Mouse (Mus musculus) layer of hippocampus, postnatal 36 days (tissue): ENCODE results near the gene Rfx4. TPM values are rescaled to one million over a fixed set of nuclear protein-coding genes. Genes with fewer than 3 reads are reported as not detected.

Experiments used
- DNase-seq, 2 experiments: peaks; one replicate each; pipeline ENCODE4 v3.0.0; 2022
- total RNA-seq, 2 experiments: library from RNA; stranded (reverse); gene quantifications; 2 replicates each; pipeline ENCODE4 v1.2.3; 2021

The Rfx4 gene
- total RNA-seq, 2 experiments from 2014 or later = 11.1 to 11.2 TPM

- DNase-seq = no peak
Observed at GRCm38 (mm10) chr10:84758483-84759431, 2.9 kb downstream of the Rfx4 start.

GRCm38 (mm10) chr10:84759511-84760117 lies 3.8 kb downstream of the Rfx4 start:
- DNase-seq = no peak

DNA sequence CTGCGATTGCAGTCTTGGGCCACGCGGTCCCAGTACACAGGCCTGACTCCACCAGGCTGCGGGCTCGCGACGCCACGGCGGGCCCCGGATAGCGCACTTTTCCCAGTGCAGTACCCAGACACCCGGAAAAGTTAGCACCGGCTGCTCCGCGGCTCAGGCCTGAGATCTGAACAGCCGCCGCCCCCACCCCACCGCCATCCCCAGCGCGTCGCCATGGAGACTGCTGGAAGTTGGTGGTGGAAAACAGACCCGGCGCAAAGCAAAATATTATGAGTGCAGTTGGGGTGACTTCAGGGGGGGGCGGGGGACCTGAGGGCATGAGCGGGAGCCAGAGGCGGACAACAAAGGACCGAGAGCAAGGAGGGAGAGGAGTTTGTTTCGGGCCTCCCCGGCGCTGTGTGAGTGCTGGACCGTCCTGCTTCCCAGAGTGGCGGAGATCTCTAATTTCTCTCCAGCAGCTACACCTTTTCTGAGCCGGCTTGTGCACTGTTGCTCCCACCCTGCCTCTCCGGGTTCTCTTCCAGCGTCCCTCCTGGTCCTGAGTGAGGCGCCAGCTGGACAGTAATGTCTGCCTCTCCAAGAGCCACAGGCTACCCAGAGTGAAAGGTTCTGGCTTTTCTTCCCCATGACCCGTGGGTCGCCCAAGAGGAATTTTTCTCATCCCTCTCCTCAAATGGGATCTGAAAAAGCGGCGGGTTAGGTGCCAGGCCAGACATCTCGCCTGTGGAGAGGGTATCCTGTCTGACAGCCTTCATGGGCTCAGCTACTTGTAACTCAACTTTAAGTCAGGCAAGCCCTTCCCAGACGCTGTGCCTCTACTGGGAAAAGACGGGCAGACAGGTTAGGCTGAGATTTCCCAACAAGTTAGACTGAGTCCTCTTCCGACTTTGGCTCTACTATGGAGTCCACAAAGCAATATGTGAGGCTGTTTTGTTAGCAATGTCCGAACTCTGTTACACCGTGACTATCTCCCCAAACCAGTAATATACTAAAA lies 4.6 kb downstream of the Rfx4 start:
- no peak for DNase-seq

GRCm38 (mm10) chr10:84768766-84769165 lies 12.9 kb downstream of the Rfx4 start:
- DNase-seq = no peak

- DNase-seq = no peak
Observed at GRCm38 (mm10) chr10:84772380-84773130, 16.7 kb downstream of the Rfx4 start.

DNA sequence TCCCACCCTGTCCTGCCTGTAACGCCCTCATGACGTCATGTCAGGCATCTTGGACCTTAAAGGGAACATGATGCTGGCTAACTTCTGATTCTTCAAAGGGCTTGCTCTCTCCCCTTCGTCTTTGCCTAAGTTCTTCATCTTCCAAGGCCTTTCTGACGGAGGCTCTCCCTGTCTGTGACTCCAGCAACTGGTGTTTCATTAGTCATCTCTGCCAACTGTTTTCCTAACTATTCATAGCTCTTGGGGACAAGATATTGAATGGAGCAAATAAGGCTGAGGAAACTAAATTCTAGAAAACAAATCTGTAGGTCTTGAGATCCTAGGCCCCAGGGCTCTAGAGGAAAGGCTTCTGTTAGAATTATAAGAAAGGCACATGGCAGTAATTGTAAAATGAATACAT lies 18.0 kb downstream of the Rfx4 start:
- DNase-seq = no peak

DNA sequence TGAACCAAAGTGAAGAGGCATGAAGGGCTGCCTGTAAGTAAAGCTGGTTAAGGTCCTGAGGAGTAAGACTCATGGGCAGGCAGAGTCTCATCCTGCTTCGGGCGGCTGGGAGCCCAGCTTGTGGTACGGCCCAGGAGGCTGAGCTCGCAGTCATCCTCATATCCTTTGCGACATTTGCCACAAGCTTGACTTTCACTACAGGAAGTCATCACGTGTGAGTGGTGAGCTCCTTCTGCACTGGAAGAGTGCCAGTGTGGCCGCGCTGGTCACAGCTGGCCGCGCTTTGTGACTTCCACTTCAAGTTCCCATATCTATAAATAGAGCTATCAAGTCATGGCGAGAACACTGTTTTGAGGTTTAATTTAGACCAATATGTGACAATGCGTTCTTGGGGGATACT lies 18.7 kb downstream of the Rfx4 start:
- DNase-seq = no peak

GRCm38 (mm10) chr10:84777109-84777508 lies 21.2 kb downstream of the Rfx4 start:
- DNase-seq = no peak

GRCm38 (mm10) chr10:84777974-84778373 lies 22.1 kb downstream of the Rfx4 start:
- no peak for DNase-seq

DNA sequence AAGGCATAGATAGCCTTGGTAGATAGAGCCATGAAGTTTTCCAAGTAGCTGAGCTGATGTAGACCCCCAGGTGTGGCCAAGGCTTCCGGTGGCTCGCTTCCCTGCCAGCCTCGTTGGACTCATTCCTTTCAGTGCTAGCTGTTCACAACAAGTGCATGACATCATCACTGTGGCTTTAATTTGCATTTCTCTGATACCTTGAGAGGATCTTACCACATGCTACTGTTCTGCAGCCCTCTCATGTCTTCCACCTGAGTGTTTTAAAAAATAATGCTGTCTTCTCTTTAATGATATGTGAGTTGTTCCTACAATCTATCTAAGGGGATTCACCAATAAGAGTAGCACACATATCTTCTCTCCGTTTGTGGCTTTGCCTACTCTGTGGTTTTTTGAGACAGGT lies 25.0 kb downstream of the Rfx4 start:
- DNase-seq = no peak

GRCm38 (mm10) chr10:84785339-84785738 lies 29.5 kb downstream of the Rfx4 start:
- no peak for DNase-seq

DNA sequence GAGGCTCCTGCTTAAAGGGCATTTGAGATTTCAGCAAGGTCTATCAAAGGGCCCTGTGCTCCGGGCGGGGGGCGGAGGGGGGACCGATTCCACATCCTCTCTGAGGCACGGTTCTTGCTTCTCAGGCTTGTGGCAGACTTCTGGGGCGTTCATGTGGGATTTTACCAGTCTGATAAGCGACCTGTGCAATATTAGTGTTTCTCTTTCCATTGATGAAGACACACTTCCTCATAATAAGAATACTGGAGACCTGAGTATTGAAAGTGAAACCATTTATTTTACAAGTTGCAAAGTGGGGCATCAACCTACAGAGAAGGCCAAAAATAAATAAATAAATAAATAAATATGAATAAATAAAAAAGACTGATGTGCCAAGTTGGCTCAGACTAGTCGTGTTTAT lies 34.5 kb downstream of the Rfx4 start:
- DNase-seq = no peak

DNA sequence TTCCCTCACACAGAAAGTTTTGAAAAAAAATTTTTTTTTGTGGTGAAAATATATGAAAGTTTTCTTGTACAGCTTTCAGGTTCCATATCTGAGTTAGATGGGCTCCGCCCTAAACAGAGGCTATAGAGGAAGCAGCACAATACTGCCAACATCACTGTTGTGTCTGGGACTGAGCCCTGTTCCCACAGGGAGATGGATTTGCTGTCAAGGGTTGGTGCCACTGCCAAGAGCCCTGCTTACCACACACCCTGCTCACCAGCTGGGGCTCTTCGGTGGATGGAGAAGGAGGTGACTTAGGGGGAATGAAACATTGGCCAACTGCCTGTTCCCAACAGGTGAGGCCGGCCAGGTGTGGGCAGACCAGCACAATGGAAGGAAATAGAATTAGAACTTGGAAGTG lies 35.3 kb downstream of the Rfx4 start:
- no peak for DNase-seq

DNA sequence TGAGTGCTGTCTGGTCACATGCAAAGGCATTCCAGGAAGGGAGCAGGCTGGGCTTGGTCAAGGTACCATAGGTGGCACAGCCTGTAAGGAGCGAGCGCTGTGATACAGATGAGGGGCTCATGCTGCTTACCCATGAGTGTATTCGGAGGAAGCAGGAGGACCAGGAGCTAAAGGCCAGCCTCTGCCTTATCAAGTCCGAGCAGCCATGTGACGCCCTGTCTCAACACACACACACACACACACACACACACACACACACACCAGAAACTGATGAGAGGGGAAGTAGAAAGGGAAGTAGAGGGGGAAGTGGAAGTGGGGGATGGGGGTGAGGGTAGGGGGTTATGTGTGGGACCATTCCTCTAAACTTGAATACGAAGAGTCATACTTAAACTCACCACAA lies 45.7 kb downstream of the Rfx4 start:
- DNase-seq = no peak

- peak; percentile 30 to 50 for DNase-seq
Observed at GRCm38 (mm10) chr10:84803216-84803844, 47.5 kb downstream of the Rfx4 start.

DNA sequence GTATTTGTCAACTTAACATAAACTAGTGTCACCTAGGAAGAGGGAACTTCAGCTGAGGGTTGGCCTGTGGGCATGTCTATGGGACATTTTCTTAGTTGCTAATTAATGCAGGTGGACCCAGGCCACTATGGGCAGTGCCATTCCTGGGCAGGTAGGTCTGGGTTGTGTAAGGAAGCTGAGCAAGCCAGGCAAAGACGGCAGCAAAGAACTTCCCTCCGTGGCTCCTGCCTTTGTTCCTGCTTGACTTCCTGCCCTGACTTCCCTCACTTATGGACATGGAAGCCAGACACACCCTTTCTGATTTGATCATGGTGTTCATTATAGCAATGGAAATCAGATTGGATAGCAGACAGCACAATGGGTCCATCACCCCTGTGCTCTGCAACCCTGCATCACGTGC lies 49.7 kb downstream of the Rfx4 start:
- DNase-seq = no peak

- no peak for DNase-seq
Observed at GRCm38 (mm10) chr10:84807206-84807605, 51.3 kb downstream of the Rfx4 start.

GRCm38 (mm10) chr10:84810030-84810849 lies 54.4 kb downstream of the Rfx4 start:
- DNase-seq = peak in 1 of 2 experiments; percentile 15

DNA sequence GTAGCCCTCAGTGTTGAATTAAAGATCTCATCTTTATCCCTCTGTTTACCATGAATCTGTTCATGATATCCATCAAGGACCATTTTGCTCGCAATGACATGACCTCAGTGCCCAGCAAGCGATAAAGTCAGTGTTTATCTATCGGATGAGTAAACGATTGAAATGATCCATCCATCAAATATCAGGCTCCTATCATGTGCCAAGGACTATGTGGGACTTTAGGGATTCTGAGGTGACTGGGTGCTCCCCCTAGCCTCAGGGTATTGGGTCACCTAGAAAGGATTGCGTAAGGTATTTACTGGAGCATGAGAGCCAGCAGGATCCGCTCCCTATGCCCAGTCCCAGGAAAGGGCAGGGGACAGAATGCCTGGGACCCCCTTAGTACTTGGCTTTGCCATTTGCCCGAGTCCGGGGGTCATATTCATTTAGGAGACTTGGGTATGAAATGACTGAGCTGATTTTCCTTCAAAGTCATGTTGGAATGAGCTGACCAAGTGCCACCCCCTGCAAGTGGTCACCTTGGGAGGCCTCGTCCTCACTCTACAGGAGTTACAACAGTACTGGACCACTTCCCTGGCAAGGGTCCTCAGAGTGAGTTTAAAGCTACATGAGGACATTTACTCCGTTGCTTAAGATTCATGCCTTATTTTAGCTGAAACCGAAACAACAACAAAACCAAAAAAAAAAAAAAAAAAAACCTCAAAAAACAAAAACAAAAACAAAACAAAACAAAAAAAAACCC lies 55.5 kb downstream of the Rfx4 start:
- no peak for DNase-seq

DNA sequence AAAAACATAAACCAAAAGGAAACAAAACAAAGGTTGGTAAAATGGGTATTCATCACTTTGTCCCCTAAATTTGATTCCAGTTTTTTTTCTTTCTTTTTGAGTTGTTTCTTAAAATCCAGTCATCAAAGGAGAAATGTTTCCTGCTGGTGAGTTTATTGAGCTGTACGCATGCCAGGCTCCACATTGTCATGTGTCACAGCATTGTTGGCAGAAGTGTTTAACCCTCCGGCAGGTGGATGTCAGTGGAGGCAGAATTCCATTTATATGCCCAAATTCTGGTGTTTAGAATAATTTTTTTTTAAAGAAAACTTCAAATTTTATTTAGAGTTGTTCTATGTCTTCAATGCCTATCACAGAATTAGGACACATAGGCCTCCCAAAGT lies 56.0 kb downstream of the Rfx4 start:
- no peak for DNase-seq
